Mouse (Mus musculus): ENCODE data around the gene St6gal1.

Gene St6gal1

GRCm38 (mm10) chr16:23223166-23223870 lies 1.2 kb upstream of the St6gal1 start:
- peak in 1 of 2 experiments; percentile 14 for DNase-seq (ENCODE audit: low spot score in 2 of 2)

DNA sequence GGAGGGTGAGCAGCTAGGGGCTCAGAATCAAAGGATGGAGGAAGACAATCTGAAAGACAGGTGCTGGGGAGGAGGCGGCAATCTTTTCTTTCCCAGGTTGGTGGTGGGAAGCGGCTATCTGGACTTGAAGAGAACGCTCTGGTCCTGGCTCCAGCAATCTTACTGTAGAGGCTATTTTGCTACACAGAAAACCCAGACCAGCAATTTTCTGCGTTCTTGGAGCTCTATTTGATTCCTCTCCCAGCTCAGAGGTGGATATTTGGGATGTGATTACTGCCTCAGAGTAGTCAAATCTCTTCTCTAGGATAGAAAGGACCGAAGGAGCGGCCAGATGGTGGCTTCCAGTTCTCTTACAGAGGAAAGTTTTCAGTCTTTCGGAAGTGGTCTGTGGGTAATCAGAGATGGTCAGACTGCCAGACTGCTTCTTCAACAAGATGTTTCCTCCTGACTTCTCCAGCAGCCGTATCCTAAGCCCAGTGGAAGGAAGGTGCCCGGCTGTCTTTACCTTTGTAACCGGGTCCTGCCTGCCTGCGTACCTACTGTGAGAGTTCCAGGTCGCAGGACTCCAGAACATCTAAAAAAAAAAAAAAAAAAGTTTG lies 570 bp upstream of the St6gal1 start:
- DNase-seq (ENCODE audit: low spot score in 2 of 2), result no peak

- DNase-seq (ENCODE audit: low spot score in 2 of 2), result peak; percentile 32 to 44
Measured at GRCm38 (mm10) chr16:23225069-23225721, 655 bp downstream of the St6gal1 start.

- DNase-seq (ENCODE audit: low spot score in 2 of 2), result peak; percentile 62
Measured at GRCm38 (mm10) chr16:23225821-23226600, 1.5 kb downstream of the St6gal1 start.

DNA sequence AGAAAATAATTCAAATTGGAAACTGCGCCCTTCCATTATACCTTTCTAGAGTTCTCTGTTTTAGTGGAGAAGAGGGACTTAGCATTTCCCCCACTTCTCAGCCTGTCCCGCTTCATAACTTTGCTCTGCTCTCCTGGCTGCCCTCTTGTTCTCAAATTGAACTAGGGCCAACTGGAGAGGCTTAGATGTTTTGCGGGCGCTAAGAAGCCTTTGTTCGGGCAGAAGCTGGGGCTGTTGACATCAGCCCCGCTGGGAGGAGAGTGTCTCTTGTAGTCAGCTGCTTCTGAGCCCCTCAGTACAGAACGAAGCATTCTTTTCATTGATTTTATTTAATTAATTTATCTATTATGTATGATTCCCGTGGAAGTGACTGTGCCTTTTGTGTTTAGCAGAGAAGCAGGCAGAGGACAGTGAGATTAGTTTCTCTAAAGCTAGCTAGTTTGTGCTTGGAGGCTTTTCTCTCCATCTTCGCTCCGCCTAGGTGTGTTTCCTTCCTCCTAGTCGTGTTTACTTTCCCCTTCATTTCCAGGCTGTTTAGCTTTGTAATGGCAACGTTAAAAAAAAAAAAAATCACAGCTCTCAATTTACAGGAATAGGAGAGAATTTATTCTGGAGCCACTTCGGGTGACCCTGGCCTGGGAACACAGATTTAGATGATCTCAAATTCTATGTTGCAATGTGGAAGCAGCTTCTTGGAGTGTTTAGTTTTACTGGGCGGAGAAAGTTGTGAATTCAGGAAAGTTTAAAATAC lies 2.2 kb downstream of the St6gal1 start:
- DNase-seq (ENCODE audit: low spot score in 2 of 2), result peak; percentile 27 to 50

- DNase-seq (ENCODE audit: low spot score in 2 of 2), result no peak
Measured at GRCm38 (mm10) chr16:23227851-23228250, 3.3 kb downstream of the St6gal1 start.

GRCm38 (mm10) chr16:23228486-23228885 lies 3.9 kb downstream of the St6gal1 start:
- DNase-seq (ENCODE audit: low spot score in 2 of 2), result no peak

DNA sequence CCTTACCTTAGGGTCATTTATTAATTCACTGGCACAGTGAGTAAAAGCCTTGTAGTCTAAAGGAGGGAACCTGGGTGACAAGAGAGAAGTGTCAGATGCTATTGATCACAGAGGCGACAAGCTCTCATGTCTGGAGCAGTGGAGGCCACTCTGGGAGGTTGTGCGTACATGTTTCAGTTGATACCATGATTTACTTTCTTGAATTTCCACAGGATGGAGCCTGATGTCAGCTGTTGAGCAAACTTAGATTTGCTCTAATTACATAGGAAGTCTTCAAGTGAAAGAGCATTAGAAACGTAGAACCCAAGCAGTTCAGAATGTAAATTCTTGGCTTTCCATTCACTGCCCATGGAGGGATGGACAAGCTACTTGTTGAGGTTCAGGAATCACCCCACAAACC lies 5.4 kb downstream of the St6gal1 start:
- DNase-seq (ENCODE audit: low spot score in 2 of 2), result no peak

DNA sequence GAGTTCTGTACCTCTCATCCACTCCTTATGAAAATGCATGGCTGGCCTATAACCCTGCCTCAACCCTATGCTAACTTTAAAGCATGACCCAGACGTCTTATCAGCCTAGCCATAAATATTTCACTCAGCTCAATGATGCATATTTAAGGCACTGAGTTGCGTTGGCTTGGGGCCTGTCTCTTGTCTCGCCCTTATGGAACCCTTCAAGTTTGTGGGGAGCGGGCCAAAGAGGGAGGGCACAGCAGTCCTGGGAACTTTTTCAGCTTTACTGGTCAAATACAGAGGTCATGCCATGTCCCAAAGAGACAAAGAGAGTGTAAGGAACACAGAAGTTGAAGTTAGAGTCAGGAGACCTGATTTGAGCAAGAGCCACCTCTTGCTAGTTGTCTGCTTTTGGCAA lies 6.6 kb downstream of the St6gal1 start:
- DNase-seq (ENCODE audit: low spot score in 2 of 2), result peak in 1 of 2 experiments; percentile 54

GRCm38 (mm10) chr16:23232691-23233090 lies 8.2 kb downstream of the St6gal1 start:
- DNase-seq (ENCODE audit: low spot score in 2 of 2), result peak; percentile 24 to 45

- peak; percentile 66 to 69 for DNase-seq (ENCODE audit: low spot score in 2 of 2)
Measured at GRCm38 (mm10) chr16:23233496-23233895, 9.0 kb downstream of the St6gal1 start.

DNA sequence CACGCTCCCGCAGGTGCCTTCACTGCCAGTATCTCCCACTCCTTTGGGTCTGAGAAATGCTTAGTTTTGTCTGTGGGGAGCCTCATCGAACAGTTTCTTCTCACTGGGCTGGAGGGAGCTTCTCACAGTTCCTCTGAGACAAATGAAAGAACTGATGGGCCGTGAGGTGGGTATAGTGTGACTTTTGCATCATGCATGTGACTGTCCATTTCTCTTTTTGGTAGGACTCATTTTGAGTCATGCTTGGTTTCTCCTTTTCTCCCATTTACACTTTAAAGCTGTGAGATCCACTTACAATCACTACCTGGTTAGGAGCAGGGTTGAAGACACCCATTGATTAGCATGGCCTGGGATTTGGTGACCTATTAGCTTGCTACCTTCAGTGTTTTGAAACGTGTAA lies 10.0 kb downstream of the St6gal1 start:
- DNase-seq (ENCODE audit: low spot score in 2 of 2), result no peak

- DNase-seq (ENCODE audit: low spot score in 2 of 2), result no peak
Measured at GRCm38 (mm10) chr16:23235173-23235694, 10.7 kb downstream of the St6gal1 start.

DNA sequence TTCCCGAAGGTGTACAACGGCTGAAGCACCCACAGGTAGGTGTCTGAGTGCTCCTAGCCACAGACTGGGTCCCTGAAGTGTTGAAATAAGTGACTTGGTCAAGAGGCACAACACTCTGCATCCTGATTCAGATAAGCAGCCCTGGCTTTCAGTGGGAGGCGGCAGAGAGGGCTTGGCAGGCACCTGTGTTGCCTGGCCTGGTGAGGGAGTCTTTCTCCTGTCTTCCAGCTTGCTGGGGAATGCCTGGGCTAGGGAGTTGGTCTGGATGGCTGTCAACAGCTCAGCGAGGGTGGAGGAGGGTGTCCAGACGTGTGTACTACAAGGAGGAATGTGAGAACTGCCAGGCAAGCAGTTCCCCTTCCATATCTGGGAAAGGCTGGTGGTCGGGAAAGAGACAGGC lies 15.0 kb downstream of the St6gal1 start:
- peak; percentile 54 to 63 for DNase-seq (ENCODE audit: low spot score in 2 of 2)

- peak; percentile 94 for DNase-seq (ENCODE audit: low spot score in 2 of 2)
Measured at GRCm38 (mm10) chr16:23240049-23240949, 15.8 kb downstream of the St6gal1 start.

- no peak for DNase-seq (ENCODE audit: low spot score in 2 of 2)
Measured at GRCm38 (mm10) chr16:23240950-23241259, 16.4 kb downstream of the St6gal1 start.

- no peak for DNase-seq (ENCODE audit: low spot score in 2 of 2)
Measured at GRCm38 (mm10) chr16:23243726-23244425, 19.3 kb downstream of the St6gal1 start.

- no peak for DNase-seq (ENCODE audit: low spot score in 2 of 2)
Measured at GRCm38 (mm10) chr16:23244486-23244885, 19.9 kb downstream of the St6gal1 start.

GRCm38 (mm10) chr16:23249285-23249684 lies 24.7 kb downstream of the St6gal1 start:
- peak in 1 of 2 experiments; percentile 57 for DNase-seq (ENCODE audit: low spot score in 2 of 2)

DNA sequence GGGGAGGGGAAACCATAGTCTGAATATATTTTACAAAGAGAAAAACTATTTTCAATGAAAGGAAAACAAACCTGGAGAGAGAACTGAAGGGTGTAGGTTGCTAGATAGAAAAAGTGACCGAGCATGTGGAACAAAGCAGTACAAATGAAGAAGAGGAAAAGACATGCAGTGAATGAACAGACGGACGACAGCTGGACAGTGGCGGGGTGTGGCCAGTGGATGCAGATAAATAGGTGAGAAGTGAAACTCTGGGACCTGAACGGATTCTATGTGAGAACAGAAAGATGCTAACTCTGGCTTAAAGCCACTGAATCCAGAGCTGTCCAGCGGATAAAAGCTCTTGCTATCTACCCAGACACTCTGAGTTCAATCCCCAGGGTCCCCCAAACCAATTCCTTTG lies 25.2 kb downstream of the St6gal1 start:
- no peak for DNase-seq (ENCODE audit: low spot score in 2 of 2)

Measured in heart, adult 9 months (tissue).